Mouse (Mus musculus) heart, adult 2 months (tissue): ENCODE results near the gene Atxn3.

Source experiments
- CTCF ChIP-seq: fragments of 200-600 bp; IDR thresholded peaks from 2 replicates; pipeline ENCODE4 v1.8.1; 2022; ENCODE audit warnings: antibody characterized with exemption, mild to moderate bottlenecking, moderate library complexity
- EP300 ChIP-seq: fragments of 200-500 bp; IDR thresholded peaks from 2 replicates; pipeline ENCODE4 v1.6.1; 2011; ENCODE audit warnings: low read depth, low read length, control low read depth; ENCODE audit not compliant: insufficient read depth
- POLR2A ChIP-seq: fragments of 200-500 bp; IDR thresholded peaks from 2 replicates; pipeline ENCODE4 v1.6.1; 2011; ENCODE audit warnings: mild to moderate bottlenecking, low read depth, low read length, control low read depth; ENCODE audit not compliant: insufficient read depth

DNA sequence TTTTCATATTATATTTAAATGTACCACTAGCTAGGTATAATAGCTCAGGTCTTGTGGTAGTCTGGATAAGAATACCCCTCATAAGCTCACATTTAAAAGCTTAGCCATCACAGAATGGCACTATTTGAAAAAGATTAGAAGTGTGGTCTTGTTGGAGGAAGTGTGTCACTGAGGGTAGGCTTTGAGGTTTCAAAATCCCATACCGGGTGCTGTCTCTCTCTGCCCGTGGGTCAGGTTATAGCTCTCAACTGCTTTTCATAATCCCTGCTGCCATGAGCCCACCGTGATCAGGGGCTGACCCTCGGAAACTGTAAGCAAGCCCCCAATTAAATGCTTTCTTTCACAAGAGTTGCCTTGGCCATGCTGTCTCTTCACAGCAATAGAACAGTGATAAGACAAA lies 53.1 kb downstream of the Atxn3 start:
- TF ChIP-seq CTCF, result no peak
- TF ChIP-seq EP300, result no peak
- no peak for TF ChIP-seq POLR2A
